Comparison of ENCODE assay signal across 8 mouse cellular contexts in the genomic region with DNA sequence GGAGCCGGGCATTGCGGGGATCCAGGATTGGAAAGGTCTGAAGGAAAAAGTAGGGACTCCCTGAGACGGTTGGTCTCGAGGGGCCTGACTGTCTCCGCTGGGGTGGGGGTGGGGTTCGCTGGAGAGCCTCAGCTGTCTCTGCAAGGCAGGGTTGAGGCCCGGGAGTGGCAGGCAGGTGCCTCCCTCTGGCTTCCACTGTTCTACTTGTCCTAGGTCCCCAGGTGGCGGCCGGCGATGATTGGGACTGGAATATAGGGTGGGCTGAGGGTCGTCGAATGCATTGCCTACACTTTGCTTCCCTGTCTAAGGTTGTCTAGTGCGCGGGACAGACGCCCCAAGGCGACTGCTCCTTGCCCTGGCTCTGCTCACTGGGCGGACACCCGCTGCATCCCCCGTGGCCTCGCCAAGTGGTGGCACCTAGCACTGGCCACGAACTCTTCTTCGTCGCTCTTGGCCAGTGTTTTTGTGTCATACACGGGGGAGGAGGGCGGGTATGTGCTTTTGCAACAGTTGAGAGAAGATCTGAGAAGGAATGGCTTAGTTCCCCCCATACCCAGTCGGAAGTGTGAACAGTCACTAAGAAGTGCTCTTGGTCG. TPM values are rescaled to one million over a fixed set of nuclear protein-coding genes. Genes with fewer than 3 reads are reported as not detected.
DNase-seq lines count a peak whose midpoint lies in the region; ATAC-seq and TF ChIP-seq lines count a peak whose summit lies in the region.

No protein-coding gene starts in this region.

- H3K36me3 ChIP-seq in intestine, embryonic 14.5 days (ENCODE audit: control insufficient read depth, insufficient read depth, low read length): no peaks in the 10 kb centered on the region
- no peaks in the 10 kb centered on the region for H3K36me3 ChIP-seq in spleen, adult 2 months (ENCODE audit: control insufficient read depth, insufficient read depth, low read length)

- TF ChIP-seq POLR2A in spleen, adult 2 months (IDR thresholded peaks at IDR 0.05; ENCODE audit: low read depth, low read length): no peak

- H3K4me3 ChIP-seq in intestine, embryonic 14.5 days (ENCODE audit: low read depth, low read length): peak overlapping the region; percentile 45
- H3K4me3 ChIP-seq in spleen, adult 2 months (ENCODE audit: extremely low read depth, insufficient read depth, insufficient read length): peak overlapping the region; percentile 69

- DNase-seq in lung, adult 18-20 months: peak; percentile 31 to 32
- DNase-seq in lung, postnatal 14 days: no peak
- DNase-seq in adrenal gland, adult 2 months: peak; percentile 63
- no peak for DNase-seq in intestine, embryonic 14.5 days (ENCODE audit: low spot score)
- DNase-seq in spleen, adult 2 months (ENCODE audit: low read depth in 1 of 2, low spot score in 2 of 2): no peak
- DNase-seq in urinary bladder, postnatal 14 days (ENCODE audit: low spot score): no peak

- TF ChIP-seq CTCF in spleen, adult 2 months (IDR thresholded peaks at IDR 0.05; ENCODE audit: extremely low read depth, insufficient read depth, insufficient read length, insufficient replicate concordance): no peak

- no peaks in the 10 kb centered on the region for H3K4me1 ChIP-seq in intestine, embryonic 14.5 days (replicated peaks; ENCODE audit: control insufficient read depth, insufficient read depth, low read length)
- no peaks in the 10 kb centered on the region for H3K4me1 ChIP-seq in spleen, adult 2 months (ENCODE audit: control insufficient read depth, insufficient read depth, insufficient read length)

- WGBS in intestine, embryonic 14.5 days: 17% methylated on average over 24 of the region's 27 CpGs
- WGBS in spleen, adult 2 months: 21% methylated on average over 27 of the region's 27 CpGs

- ATAC-seq in erythroid progenitor cell, adult 5-6 weeks (replicated peaks; ENCODE audit: low FRiP score, poor library complexity, severe bottlenecking): peak; percentile 77
- peak; percentile 87 for ATAC-seq in intestine, embryonic 14.5 days (replicated peaks; ENCODE audit: low FRiP score, low TSS enrichment, low read depth)
- ATAC-seq in megakaryocyte, adult 5-6 weeks (ENCODE audit: poor library complexity, severe bottlenecking): peak; percentile 66

- no peak overlapping the region for H3K27ac ChIP-seq in intestine, embryonic 14.5 days (ENCODE audit: low read depth)
- H3K27ac ChIP-seq in spleen, adult 2 months (ENCODE audit: insufficient read depth, low read length): peak overlapping the region; percentile 61

- H3K9ac ChIP-seq in intestine, embryonic 14.5 days (ENCODE audit: low read length): peak overlapping the region; percentile 29

- H3K4me2 ChIP-seq in intestine, embryonic 14.5 days (ENCODE audit: low read length): peak overlapping the region; percentile 66

- H3K27me3 ChIP-seq in intestine, embryonic 14.5 days (replicated peaks; ENCODE audit: control insufficient read depth, insufficient read depth, low read length): no peaks in the 10 kb centered on the region
- H3K27me3 ChIP-seq in spleen, adult 2 months (ENCODE audit: control insufficient read depth, insufficient read depth, low read length): no peaks in the 10 kb centered on the region

- H3K9me3 ChIP-seq in intestine, embryonic 14.5 days (ENCODE audit: control insufficient read depth, low read length): no peaks in the 10 kb centered on the region

RNA-seq across cellular contexts. Expression of gene Mtm1, which starts 4.6 kb away (rescaled TPM):
- 10 to 100 TPM; 16.6 to 17.4 TPM for total RNA-seq in adrenal gland, adult 2 months (2021)
- polyA plus RNA-seq in adrenal gland, adult 2 months (2012; rRNA removed): 1.0 and 1.6 TPM in 2 replicates
- 3.4 and 8.3 TPM in 2 replicates for total RNA-seq in erythroid progenitor cell, adult 5-6 weeks (2015; ENCODE audit: low replicate concordance)
- total RNA-seq in erythroid progenitor cell, adult 5-6 weeks (2017; ENCODE audit: low replicate concordance): 5.4 and 7.1 TPM in 2 replicates
- polyA plus RNA-seq in intestine, embryonic 14.5 days (2014; fragmentation: Nextera tagmentation; extraction: Ambion mirVana): 6.4 TPM in 2 replicates
- total RNA-seq in megakaryocyte, adult 5-6 weeks (2015): 22.5 and 31.5 TPM in 2 replicates
- 55.2 and 59.7 TPM in 2 replicates for total RNA-seq in megakaryocyte, adult 5-6 weeks (2017)
- polyA plus RNA-seq in spleen, adult 2 months (2012; rRNA removed): 1.2 and 1.3 TPM in 2 replicates

Comparison
In these comparisons a context has a peak if more than half of its experiments do, and no peak if none do; other contexts are left out.
1. DNase-seq: peak in lung, adult 18-20 months (2 of 2) and adrenal gland, adult 2 months (single experiment); none in lung, postnatal 14 days (single experiment), intestine, embryonic 14.5 days (single experiment), spleen, adult 2 months (0 of 2) and urinary bladder, postnatal 14 days (single experiment).
2. Peak in every context shown above with its lines, with median percentiles within 50 percentile points of each other: ATAC-seq.